Mouse (Mus musculus) mature B cell (primary cell): Measurements from ENCODE around the gene Srrm2.

Experiments
- in situ Hi-C: fragments of 300-500 bp; cut with MboI; formaldehyde crosslinking; loops from 2 replicates; pipeline ENCODE4 v1.14.3; 2019

The Srrm2 gene

GRCm38 (mm10) chr17:23770493-23770892, 19.8 kb upstream of the Srrm2 start:
- in situ Hi-C loops = loop anchor here (10.0 kb wide), 1 partner anchor 184 kb away; the partner anchor contains the start of gene Sbpl

- in situ Hi-C loops = loop anchor here (10.0 kb wide), 1 partner anchor 184 kb away; the partner anchor contains the start of gene Sbpl
Measured at GRCm38 (mm10) chr17:23770896-23771283, 19.4 kb upstream of the Srrm2 start.

DNA sequence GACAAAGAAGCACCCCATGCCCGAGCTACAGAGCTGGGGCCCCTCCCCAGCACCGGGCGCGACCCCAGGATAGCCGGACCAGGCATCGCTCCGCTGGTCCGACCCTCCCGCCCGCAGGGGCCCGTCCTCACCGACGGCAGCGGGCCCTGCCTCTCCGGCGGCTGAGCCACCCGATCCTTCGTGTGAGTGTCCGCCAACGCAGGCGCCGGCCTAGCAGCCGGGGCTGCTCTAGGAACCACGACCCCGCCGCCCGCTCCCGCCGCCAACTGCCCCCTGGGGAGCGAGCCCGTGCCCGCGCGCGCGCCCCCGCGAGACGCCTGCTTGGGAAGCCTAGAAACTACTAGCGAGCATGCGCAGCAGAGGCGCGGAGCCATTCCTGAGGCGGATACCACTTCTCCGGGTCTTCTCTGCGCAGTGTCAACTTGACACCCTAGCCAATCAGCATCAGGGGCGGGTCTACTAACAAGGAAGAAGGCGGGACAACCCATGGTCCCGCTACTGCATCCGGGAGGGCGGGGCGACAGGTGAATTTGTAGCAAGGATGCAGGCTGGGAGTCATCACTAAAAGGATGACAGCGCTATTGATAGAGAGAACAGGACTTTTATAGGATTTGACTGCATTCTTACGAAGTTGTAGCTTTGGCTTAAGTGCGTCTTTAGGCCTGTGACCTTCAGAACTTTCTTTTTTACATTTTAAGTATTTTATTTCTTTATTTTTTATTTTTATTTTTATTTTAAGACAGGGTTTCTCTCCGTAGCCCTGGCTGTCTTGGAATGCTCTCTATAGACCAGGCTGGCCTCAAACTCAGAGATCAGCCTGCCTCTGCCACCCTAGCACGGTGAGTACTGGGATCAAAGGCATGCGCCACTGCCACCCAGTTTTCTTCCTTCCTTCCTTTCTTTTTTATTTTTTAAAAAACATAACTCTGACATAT, 18.8 kb upstream of the Srrm2 start, which contains the start of gene Flywch1:
Gene Flywch1, minus strand, starts transcription at position 319 of the 935 bp plus-strand sequence.
- in situ Hi-C loops = loop anchor here (10.0 kb wide), 1 partner anchor 183 kb away; the partner anchor contains the start of gene Sbpl

- in situ Hi-C loops = loop anchor here (10.0 kb wide), 1 partner anchor 183 kb away; the partner anchor contains the start of gene Sbpl
Measured at GRCm38 (mm10) chr17:23772219-23772556, 18.1 kb upstream of the Srrm2 start.

- in situ Hi-C loops = loop anchor here (10.0 kb wide), 1 partner anchor 181 kb away; the partner anchor contains the start of gene Sbpl
Measured at GRCm38 (mm10) chr17:23773676-23774075, 16.7 kb upstream of the Srrm2 start.

- in situ Hi-C loops = loop anchor here (10.0 kb wide), 1 partner anchor 181 kb away; the partner anchor contains the start of gene Sbpl
Measured at GRCm38 (mm10) chr17:23774090-23774489, 16.2 kb upstream of the Srrm2 start.

- in situ Hi-C loops = loop anchor here (5.0 to 10.0 kb wide), 2 partner anchors 61 to 179 kb away; partner anchors contain the start of genes Prss33 and Sbpl
Measured at GRCm38 (mm10) chr17:23776216-23776615, 14.1 kb upstream of the Srrm2 start.

- in situ Hi-C loops = loop anchor here (5.0 to 10.0 kb wide), 2 partner anchors 60 to 178 kb away; partner anchors contain the start of genes Prss33 and Sbpl
Measured at GRCm38 (mm10) chr17:23777141-23777540, 13.2 kb upstream of the Srrm2 start.

DNA sequence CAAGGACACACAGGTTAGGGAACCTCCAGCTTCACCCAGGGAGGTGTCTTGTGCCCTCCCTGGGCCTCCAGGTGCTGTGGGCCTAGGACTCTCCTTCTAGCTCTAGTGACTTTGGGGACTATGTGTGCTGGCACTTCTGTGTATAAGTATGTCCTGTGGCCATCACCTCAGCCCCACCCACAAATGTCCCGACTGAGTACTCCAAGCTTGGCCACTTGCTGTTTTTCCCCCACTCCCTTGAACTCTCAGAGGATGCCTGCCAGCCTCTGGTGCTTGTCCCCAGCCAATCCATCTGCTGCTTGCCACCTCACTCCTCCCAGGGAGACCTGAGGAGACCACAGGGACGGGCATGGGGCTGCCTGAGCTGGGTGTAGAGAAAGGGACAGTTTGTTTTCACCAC, 11.9 kb upstream of the Srrm2 start:
- in situ Hi-C loops = loop anchor here (5.0 to 10.0 kb wide), 2 partner anchors 59 to 176 kb away; partner anchors contain the start of genes Prss33 and Sbpl

DNA sequence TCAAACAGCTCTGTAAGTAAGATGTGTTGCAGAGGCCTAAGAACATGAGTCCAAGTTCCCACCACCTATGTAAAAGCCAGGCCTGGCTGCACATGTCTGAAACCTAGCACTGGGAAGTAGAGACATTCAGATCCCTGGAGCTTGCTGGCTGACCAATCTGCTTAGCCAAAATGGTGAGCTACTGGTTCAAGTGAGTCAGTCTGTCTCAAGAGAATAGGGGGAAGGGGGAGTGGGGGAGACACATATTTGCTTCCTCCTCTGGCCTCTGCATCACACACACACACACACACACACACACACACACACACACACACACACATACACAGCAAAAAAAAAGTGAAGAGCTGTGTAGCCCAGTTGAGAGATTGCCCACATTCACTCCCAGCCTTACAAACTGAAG, 7.0 kb upstream of the Srrm2 start:
- in situ Hi-C loops = no loop called here

DNA sequence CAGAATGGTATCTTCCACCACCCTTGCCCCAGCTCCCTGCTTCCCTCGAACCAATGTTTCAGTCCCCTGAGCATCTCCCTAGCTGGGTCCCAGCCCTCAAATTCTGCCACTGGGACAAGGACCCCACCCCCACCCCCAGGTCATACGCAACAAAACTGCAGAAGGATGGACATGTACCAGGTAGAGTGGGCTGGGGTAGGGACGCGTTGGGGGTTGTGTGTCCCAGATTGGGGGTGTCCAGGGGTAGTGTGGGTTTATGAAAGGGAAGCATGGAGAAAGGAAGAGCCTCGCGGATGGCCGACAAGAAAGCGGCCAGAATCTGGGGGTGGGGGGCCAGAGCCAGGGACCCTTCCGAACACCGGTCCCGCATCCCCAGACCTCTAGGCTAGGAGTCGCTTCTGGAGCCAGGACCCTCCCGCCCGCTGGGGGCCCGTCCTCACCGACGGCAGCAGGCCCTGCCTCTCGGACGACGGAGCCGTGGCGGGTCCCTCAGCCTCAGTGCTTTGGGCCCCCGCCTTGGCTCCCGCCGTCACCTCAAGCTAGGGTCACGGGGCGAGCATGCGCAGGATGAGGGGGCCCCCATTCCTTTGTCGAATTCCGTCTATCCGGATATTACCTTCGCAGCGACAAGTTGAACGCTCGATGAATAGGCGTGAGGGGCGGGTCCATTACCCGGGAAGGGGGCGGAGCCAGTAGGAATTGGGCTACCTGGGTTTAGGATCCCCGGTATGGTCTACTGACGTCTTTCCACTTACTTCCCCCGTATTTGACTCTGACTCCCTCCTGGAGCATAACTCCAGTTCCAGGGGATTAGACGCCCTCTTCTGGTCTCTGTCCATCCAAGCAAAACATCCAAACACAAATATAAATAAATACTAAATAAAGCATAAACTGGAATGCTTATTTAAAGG, 4.5 kb upstream of the Srrm2 start, which contains the start of gene Flywch2:
Gene Flywch2, minus strand, starts transcription at position 521 of the 911 bp plus-strand sequence.
- in situ Hi-C loops = no loop called here

GRCm38 (mm10) chr17:23786510-23786931, 3.8 kb upstream of the Srrm2 start:
- in situ Hi-C loops = no loop called here

DNA sequence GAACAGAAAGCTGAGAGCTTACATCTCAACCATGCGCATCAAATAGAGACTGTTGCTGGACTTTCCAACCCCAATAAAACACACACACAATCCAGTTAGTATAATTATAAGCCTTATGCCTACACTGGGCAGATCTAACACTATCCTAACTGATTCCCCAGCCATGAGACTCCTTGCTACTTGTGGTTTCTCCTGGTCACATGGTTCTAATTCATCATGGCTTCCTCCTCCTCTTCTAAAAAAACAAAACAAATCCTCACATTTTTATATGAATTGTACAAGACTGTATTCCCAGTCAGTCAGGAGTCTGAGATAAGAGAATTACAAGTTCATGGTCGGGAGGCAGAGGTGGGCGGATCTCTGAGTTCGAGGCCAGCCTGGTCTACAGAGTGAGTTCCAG, 1.4 kb upstream of the Srrm2 start:
- in situ Hi-C loops = no loop called here

DNA sequence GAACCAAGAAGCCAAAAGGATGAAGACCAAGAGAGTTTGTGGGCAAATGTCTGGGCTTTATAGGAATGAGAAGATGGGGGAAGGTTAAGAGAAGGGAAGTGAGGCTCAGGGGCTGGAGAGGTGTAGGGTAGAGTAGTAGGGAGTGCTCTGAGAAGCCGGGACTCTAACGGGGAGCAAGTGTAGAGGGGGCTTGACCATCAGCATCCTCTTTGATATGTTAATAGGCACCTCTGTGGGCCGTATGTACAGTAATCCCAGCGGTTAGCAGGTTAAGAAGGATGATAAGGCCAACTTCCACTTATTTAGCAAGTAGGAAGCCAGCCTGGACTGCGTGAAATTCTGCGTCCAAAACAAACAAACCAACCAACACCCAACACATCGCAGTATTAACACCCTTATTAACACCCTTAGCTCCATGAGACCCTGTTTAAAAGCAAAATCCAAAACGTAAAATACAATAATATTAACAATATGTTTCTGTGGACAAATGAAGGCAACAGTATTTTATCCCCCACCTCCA, 523 bp upstream of the Srrm2 start:
- in situ Hi-C loops = no loop called here

DNA sequence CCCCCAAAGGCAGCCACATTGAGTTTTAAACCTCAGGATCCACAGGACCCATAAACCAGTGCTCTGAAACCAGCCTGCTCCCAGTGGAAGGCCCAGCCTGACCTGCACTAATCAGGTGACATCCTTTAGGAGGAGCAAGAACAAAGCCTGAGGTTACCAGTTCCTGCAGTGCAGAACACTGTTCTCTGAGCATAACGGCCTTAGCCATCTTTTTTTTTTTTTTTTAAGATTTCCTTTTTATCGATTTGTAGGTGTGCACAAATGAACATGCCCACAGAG, 686 bp downstream of the Srrm2 start:
- in situ Hi-C loops = no loop called here

- in situ Hi-C loops = no loop called here
Measured at GRCm38 (mm10) chr17:23795323-23795722, 5.0 kb downstream of the Srrm2 start.

DNA sequence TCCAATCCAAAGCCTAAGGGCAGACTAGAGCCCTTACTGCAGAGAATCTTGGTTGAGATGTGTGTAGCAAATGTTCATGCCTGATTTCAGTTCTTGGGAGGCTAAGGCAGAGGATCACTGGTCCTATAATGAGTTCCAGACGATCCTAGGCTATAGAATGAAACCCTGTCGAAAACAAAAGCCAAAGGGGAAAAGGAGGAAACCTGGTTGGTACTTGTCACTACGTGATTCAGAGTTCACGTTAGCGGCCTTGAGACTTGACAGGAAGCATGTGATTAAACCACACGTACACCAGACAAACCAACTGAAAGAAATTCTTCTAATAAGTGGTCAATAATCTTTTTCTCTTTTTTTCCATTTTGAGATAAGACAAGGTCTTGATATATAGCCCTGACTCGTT, 7.0 kb downstream of the Srrm2 start:
- in situ Hi-C loops = no loop called here

GRCm38 (mm10) chr17:23801627-23802026, 11.3 kb downstream of the Srrm2 start:
- in situ Hi-C loops = no loop called here

DNA sequence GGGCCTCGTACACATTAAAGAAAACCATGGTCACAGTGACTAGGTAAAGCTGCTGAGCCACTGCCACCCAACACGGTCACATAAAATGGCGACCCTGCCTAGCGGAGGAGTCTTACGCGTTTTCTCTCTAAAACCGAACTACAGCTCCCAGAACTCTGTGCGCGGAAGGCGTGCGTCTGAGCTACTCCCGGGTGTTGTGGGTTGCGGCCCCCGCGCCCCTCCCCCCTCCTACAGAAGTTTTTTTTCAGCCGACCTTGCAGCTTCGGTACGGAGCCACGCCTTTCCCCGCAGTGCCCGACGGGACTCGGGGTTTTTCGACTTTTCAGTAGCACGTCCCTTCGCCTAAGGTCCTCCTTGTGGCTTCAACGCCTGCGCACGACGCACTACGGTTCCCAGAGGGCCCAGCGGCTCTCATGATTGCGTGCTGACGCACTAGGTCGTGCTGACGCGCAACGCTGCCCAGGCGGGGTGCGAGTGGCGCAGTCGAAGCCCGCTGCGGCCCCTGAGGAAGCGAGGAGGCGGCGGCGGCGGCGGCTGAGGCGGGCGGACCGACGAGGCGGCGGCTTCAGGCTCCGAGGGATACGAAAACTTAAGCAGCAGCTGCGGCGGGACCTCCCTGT, 12.5 kb downstream of the Srrm2 start:
- in situ Hi-C loops = no loop called here

DNA sequence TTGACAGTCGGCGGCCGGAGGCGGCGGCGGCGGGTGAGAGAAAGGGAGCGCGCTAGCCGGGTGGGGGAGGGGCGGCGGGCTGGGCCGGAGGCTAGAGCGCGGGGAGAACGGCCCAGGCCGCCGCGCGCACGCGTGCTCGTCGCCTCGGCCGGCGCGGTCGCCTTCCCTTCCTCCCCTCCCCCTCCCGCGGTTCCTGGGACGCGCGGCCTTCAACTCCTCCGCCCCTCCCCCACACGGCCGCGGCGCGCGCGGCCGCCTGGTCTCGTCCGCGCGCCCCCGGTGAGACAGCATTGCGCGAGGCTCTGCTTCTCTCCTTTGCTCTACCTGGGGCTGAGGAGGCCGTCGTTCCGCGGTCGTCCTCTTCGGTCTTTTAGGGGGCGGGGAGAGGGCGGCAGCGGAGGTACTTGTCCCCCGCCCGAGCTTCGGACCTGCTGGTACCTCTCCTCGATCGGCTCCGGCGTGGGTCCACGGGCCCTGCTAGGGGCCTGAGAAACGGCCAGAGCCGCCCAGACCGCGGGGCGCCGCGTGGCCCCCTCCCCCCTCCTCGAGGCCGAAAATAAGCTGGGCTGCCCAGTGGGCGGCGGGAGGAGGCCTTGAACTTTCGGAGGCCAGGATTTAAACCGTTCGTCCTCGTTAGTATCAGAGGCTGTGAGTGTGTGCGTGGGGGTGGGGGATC, 13.2 kb downstream of the Srrm2 start:
- in situ Hi-C loops = no loop called here
